Mouse (Mus musculus): Measurements from ENCODE around the gene Fam196b. TPM values are rescaled to one million over a fixed set of nuclear protein-coding genes. Genes with fewer than 3 reads are reported as not detected.
A peak's percentile ranks its signal among the peaks of the same experiment; 100 is the strongest.

Gene Fam196b
- polyA plus RNA-seq, 1 experiment from 2014 or later: 3.4 TPM

DNA sequence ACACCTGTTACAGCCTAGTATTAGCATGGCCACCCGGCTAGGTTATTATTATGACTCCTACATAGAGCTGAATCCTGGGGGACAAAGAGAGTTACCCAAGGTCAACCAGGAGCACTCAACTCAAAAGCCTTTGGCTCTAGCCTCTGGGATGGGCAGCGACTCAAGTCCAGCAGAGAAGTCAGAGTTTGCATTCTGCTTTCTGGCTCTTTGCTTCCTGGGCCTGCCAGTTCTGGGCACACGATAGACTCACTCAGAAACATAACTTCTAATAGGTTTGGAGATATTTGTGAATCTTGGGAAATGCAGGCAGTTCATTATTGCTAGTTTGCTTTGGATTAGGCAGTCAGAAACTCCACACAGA, 102.0 kb downstream of the Fam196b start:
- no peaks in the 10 kb centered on the region for H3K27me3 ChIP-seq
- H3K4me3 ChIP-seq (replicated peaks): no peak overlapping the region
- H3K9ac ChIP-seq (replicated peaks): no peak overlapping the region
- no peaks in the 10 kb centered on the region for H3K36me3 ChIP-seq
- H3K27ac ChIP-seq: 0 out of 2 replicates have a peak overlapping the region, but pooled peaks have one; percentile 22
- peak; percentile 38; the same call in 1 of the 2 replicates for ATAC-seq
- H3K4me2 ChIP-seq (replicated peaks): no peak overlapping the region
- H3K4me1 ChIP-seq (replicated peaks): peaks cover 21% of the 10 kb centered on the region
- H3K9me3 ChIP-seq: 0 out of 2 replicates have a peak, but pooled peaks cover 2% of the 10 kb centered on the region
- 57% methylated on average over 3 of the region's 3 CpGs for WGBS

DNA sequence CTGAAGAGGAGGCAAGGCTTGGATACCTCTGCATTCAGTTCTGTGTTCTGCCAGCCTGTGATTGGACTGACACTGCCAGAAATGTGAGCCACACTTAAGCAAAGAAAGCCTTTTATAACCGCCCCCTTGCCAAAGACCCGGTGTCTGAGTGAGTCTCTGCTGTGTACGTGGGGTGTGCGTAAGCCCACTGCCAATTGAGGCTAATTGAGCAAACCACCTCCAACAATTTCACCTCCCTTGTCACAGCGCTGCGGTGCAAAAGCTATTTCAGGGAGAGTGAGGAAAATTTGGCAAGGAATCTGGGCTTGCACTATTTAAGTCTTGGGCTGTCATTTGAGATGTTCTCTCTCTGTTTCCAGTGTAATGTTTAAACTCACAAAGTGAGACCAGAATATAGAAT, 106.4 kb downstream of the Fam196b start:
- H3K27ac ChIP-seq: no peak overlapping the region
- H3K9ac ChIP-seq (replicated peaks): no peak overlapping the region
- no peaks in the 10 kb centered on the region for H3K9me3 ChIP-seq
- peaks cover 14% of the 10 kb centered on the region for H3K4me1 ChIP-seq (replicated peaks)
- H3K36me3 ChIP-seq: no peaks in the 10 kb centered on the region
- no peak for ATAC-seq
- H3K4me3 ChIP-seq (replicated peaks): no peak overlapping the region
- no peaks in the 10 kb centered on the region for H3K27me3 ChIP-seq
- H3K4me2 ChIP-seq (replicated peaks): no peak overlapping the region
- 73% methylated on average over 6 of the region's 6 CpGs for WGBS

DNA sequence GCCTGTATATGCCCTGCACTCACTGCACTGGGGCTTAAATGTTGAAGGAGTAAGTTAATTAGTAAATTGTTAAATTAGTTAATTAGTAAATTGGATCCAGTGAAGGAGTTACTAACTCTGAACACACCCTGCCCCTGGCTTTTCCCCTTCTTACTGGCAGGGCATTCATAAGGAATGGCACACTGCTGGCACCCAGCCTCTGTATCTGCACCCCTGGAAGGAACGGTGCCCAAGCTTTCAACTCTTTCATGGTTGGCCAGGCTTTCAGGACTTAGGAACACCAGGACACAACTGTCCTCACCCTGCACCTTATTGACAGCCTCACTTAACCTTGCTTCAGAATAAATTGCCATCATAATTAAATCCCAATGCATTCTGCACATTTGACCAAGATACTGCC, 109.9 kb downstream of the Fam196b start:
- Histone ChIP-seq H3K4me1 (replicated peaks) (no peaks in the 10 kb centered on the region), H3K9ac (replicated peaks) (no peak overlapping the region), H3K27me3 (no peaks in the 10 kb centered on the region), H3K27ac (no peak overlapping the region), H3K4me3 (replicated peaks) (no peak overlapping the region), H3K36me3 (no peaks in the 10 kb centered on the region), H3K9me3 (peaks cover 4% of the 10 kb centered on the region), H3K4me2 (replicated peaks) (no peak overlapping the region)
- WGBS: 80% methylated on average over 1 of the region's 1 CpGs
- no peak for ATAC-seq

DNA sequence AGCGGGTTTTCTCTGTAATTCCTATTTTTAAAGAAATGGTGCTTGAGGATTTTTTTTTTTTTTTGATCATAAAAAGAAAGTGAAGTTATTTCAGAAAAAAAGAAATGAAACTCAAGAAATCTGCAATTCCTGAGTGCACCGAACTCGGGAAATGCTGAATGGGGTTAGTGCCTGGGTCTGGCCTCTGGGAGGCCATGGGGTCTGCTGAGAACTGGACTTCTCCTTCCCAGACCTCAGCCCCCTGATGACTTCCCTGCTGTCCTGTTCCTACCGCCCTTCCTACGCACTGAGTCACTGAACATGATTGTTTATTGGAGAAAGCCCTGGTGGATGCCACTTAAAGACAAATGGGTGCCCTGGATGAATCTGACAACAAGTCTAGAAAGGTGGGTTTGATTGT, 112.6 kb downstream of the Fam196b start:
- Histone ChIP-seq H3K27me3 (no peaks in the 10 kb centered on the region), H3K4me2 (replicated peaks) (no peak overlapping the region), H3K27ac (no peak overlapping the region), H3K9me3 (peaks cover 4% of the 10 kb centered on the region), H3K9ac (replicated peaks) (no peak overlapping the region), H3K4me1 (replicated peaks) (no peaks in the 10 kb centered on the region), H3K36me3 (no peaks in the 10 kb centered on the region), H3K4me3 (replicated peaks) (no peak overlapping the region)
- 93% methylated on average over 5 of the region's 5 CpGs for WGBS
- ATAC-seq: no peak

DNA sequence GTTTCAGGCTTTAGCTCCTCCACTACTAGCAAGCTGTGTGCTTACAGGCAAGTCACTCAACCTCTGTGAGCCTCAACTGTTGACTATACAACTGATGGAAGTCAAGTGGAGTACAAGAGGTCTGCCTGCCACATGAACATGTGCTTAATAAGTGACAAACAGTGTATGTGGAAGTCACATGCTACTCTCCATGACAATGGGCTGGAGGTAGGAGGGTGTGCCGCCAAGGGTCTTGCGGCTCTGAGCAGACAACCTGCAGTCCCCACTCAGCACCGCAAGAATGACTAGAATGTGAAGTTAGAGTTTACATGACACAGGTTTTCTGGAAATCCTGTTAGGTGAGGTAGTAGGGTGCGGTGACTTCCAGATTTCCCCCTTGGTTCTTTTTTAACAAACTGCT, 116.3 kb downstream of the Fam196b start:
- no peak for ATAC-seq
- no peak overlapping the region for H3K4me3 ChIP-seq (replicated peaks)
- no peaks in the 10 kb centered on the region for H3K27me3 ChIP-seq
- no peak overlapping the region for H3K9ac ChIP-seq (replicated peaks)
- no peak overlapping the region for H3K27ac ChIP-seq
- H3K9me3 ChIP-seq: peaks cover 4% of the 10 kb centered on the region
- H3K36me3 ChIP-seq: no peaks in the 10 kb centered on the region
- H3K4me1 ChIP-seq (replicated peaks): no peaks in the 10 kb centered on the region
- WGBS: 82% methylated on average over 4 of the region's 4 CpGs
- H3K4me2 ChIP-seq (replicated peaks): no peak overlapping the region

DNA sequence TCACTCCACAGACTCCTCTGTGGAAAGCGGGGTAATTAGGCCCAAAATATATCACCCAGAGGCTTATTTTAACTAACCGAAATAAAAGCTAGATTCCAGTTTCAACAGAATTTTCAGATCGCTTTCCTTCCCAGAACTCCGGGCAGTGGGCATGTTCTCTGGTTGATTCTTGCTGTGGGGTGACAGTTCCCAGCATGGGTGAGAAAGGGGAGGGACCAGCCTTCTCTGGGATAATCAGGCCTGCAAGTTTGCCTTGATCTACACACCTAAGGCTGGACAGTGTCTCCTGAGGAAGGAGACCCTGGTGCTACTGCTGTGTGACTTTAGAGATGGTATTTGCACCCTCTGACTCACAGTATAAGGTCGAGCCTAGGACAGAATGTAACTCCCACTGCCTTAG, 116.7 kb downstream of the Fam196b start:
- no peak overlapping the region for H3K27ac ChIP-seq
- peaks cover 4% of the 10 kb centered on the region for H3K9me3 ChIP-seq
- H3K27me3 ChIP-seq: no peaks in the 10 kb centered on the region
- WGBS: 79% methylated on average over 5 of the region's 5 CpGs
- no peaks in the 10 kb centered on the region for H3K4me1 ChIP-seq (replicated peaks)
- ATAC-seq: no peak
- H3K4me2 ChIP-seq (replicated peaks): no peak overlapping the region
- no peak overlapping the region for H3K9ac ChIP-seq (replicated peaks)
- no peaks in the 10 kb centered on the region for H3K36me3 ChIP-seq
- no peak overlapping the region for H3K4me3 ChIP-seq (replicated peaks)

DNA sequence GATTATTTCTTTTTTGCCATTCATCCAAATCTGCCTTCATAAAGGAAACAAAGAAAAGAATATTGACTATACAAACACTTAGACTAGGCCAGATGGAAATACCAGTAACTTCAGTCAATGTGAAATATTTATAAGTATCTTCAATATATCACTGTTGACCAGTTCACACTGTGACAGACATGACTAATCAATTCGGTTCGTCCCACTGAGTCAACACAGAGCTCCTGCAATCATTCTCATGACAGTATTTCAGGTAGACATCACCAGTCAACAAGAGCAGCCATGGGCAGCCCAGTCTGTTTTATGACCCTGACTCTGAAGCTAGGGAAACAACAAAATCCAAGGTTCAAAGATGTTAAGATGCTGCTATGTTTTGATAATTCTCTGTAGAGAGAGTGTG, 117.4 kb downstream of the Fam196b start:
- 95% methylated on average over 2 of the region's 2 CpGs for WGBS
- no peak overlapping the region for H3K9ac ChIP-seq (replicated peaks)
- no peaks in the 10 kb centered on the region for H3K36me3 ChIP-seq
- H3K9me3 ChIP-seq: peaks cover 4% of the 10 kb centered on the region
- no peak overlapping the region for H3K4me2 ChIP-seq (replicated peaks)
- H3K4me3 ChIP-seq (replicated peaks): no peak overlapping the region
- H3K27me3 ChIP-seq: no peaks in the 10 kb centered on the region
- H3K27ac ChIP-seq: no peak overlapping the region
- H3K4me1 ChIP-seq (replicated peaks): no peaks in the 10 kb centered on the region
- no peak for ATAC-seq

DNA sequence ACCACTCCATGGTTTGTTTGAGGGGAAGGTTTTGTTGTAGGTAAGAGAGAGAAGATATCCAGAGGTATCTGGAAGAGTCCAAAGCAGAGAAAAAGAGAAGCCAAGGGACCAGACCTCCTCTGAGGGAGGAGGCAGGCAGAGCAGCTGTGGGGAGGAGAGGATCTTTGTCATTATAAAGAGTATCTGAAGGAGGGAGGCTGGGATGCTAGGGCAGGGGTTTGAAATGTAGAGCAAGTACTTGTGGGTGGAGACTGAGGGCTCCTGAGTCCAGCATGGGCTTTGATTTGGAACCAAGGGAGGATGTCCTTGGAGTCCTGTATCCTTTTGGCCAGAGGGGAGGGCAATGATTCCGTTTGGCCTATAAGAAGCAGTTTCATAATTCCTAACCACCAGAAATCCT, 122.8 kb downstream of the Fam196b start:
- Histone ChIP-seq H3K9ac (replicated peaks) (no peak overlapping the region), H3K9me3 (no peaks in the 10 kb centered on the region), H3K36me3 (no peaks in the 10 kb centered on the region), H3K4me1 (replicated peaks) (no peaks in the 10 kb centered on the region), H3K4me2 (replicated peaks) (no peak overlapping the region), H3K4me3 (replicated peaks) (no peak overlapping the region), H3K27me3 (no peaks in the 10 kb centered on the region), H3K27ac (no peak overlapping the region)
- ATAC-seq: no peak
- WGBS: 67% methylated on average over 1 of the region's 1 CpGs

DNA sequence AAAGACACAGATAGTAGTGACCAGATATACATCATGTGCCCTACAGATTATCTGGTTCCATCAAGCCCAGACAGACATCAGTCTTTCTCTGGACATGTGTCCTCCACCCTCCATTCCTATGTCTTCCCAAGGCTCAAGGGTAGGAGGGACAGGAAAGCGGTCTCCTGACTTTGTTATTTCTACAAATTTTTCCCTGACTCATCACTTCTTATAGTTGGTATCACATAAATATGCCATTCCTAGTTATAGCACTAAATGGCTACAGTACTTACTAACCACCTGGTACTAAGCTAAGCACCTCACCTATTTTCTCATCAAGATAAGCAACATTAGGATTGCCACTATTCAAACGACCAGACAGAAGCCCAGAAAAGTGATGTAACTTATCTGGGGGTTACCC, 123.8 kb downstream of the Fam196b start:
- Histone ChIP-seq H3K27me3 (no peaks in the 10 kb centered on the region), H3K9ac (replicated peaks) (no peak overlapping the region), H3K4me3 (replicated peaks) (no peak overlapping the region), H3K9me3 (no peaks in the 10 kb centered on the region), H3K4me2 (replicated peaks) (no peak overlapping the region), H3K36me3 (no peaks in the 10 kb centered on the region), H3K27ac (no peak overlapping the region), H3K4me1 (replicated peaks) (no peaks in the 10 kb centered on the region)
- WGBS: 74% methylated on average over 2 of the region's 2 CpGs
- ATAC-seq: no peak

DNA sequence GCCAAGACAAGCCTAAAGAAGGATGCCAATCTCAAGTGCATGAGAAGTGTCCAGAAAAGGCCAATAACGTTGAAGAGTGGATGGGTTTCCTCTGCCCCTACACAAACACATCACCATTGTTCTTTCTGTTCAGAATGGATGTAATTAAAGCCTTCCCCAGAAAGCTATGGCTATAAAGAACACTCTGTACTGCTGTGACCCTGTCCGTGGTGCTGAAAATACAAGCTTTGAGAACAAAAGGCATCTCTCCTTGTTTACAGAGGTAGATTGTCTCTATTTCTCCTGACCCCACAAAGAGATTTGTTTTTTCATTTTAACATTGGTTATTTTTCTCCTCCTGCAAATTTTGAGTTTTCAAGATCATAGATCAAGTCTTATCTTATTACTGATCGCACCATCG, 133.3 kb downstream of the Fam196b start:
- Histone ChIP-seq H3K4me3 (replicated peaks) (no peak overlapping the region), H3K27ac (no peak overlapping the region), H3K9me3 (no peaks in the 10 kb centered on the region), H3K9ac (replicated peaks) (no peak overlapping the region), H3K4me2 (replicated peaks) (no peak overlapping the region), H3K36me3 (no peaks in the 10 kb centered on the region), H3K27me3 (no peaks in the 10 kb centered on the region), H3K4me1 (replicated peaks) (no peaks in the 10 kb centered on the region)
- 46% methylated on average over 4 of the region's 4 CpGs for WGBS
- no peak for ATAC-seq

DNA sequence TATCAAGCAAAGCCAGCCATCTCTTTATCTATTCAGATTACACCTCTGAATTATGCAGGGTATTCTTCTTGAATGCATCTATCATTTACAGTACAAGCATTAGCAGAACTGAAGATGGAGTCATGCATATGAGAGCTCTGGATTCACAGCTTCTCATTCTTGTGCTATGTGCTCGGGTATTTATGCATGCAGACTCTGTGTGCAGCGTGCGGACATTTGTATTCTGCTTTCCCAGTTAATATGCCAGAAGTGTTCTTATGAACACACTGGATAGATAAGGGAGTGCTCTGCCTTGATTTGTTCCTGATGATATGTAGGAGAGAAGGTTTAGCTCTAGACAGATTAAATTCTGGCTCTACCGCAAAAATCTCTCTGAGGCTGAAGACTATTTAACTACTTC, 135.3 kb downstream of the Fam196b start:
- ATAC-seq: no peak
- Histone ChIP-seq H3K9ac (replicated peaks) (no peak overlapping the region), H3K4me1 (replicated peaks) (no peaks in the 10 kb centered on the region), H3K27me3 (no peaks in the 10 kb centered on the region), H3K9me3 (no peaks in the 10 kb centered on the region), H3K4me2 (replicated peaks) (no peak overlapping the region), H3K36me3 (no peaks in the 10 kb centered on the region), H3K4me3 (replicated peaks) (no peak overlapping the region), H3K27ac (no peak overlapping the region; the same call in 1 of the 2 replicates)
- WGBS: 83% methylated on average over 4 of the region's 4 CpGs

DNA sequence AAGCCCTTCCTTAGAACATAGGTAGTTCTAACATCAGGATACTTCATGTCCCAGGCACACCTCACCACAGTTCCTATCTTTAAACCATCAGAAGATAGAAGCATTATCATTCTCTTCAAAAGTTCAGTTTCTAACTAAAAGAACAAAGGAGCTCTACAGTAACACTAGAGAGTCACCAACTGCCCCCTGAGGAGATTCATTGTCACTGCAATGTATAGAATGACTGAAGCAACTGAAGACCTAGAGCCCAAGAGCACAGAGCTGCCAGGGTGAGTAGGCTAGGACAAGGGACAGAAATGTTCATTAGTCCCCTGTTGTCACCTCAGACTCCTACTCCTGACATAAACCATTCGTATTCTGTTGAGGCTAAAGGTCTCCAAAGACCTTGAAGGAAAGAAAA, 152.4 kb downstream of the Fam196b start:
- ATAC-seq: no peak
- H3K4me2 ChIP-seq (replicated peaks): no peak overlapping the region

DNA sequence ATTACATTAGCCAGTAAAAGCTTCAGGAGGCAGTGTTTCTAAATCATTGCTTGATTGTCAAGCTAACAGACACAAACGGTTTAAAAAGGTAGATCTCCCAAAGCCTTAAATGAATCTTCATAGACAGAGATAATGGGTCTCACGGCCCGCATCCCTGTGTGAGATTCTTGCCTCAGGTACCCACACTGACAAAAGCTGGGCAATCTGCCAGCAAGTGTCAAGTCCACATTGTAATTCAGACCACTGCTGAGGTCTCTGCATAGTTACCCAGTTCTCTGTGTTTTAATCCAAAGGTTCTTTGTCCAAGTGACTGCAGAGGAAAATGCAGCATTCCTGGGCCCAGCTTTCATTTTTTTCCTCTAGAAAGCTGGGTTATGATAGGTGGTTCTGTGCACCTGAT, 153.9 kb downstream of the Fam196b start:
- no peak for ATAC-seq
- Histone ChIP-seq H3K4me2 (replicated peaks) (no peak overlapping the region), H3K9ac (replicated peaks) (no peak overlapping the region), H3K9me3 (no peaks in the 10 kb centered on the region), H3K36me3 (no peaks in the 10 kb centered on the region), H3K4me1 (replicated peaks) (peaks cover 4% of the 10 kb centered on the region; the same call in 1 of the 2 replicates), H3K4me3 (replicated peaks) (no peak overlapping the region), H3K27me3 (no peaks in the 10 kb centered on the region), H3K27ac (no peak overlapping the region)
- WGBS: 57% methylated on average over 3 of the region's 3 CpGs

More for the DNA sequence above, 152.4 kb downstream of the Fam196b start:
- Histone ChIP-seq H3K4me1 (replicated peaks) (peaks cover 4% of the 10 kb centered on the region; the same call in 1 of the 2 replicates), H3K9ac (replicated peaks) (no peak overlapping the region), H3K36me3 (no peaks in the 10 kb centered on the region), H3K9me3 (no peaks in the 10 kb centered on the region), H3K4me3 (replicated peaks) (no peak overlapping the region), H3K27me3 (no peaks in the 10 kb centered on the region), H3K27ac (no peak overlapping the region)
- WGBS: 54% methylated on average over 1 of the region's 1 CpGs
